Comparison of ENCODE assay signal across 16 mouse cellular contexts in the genomic region with DNA sequence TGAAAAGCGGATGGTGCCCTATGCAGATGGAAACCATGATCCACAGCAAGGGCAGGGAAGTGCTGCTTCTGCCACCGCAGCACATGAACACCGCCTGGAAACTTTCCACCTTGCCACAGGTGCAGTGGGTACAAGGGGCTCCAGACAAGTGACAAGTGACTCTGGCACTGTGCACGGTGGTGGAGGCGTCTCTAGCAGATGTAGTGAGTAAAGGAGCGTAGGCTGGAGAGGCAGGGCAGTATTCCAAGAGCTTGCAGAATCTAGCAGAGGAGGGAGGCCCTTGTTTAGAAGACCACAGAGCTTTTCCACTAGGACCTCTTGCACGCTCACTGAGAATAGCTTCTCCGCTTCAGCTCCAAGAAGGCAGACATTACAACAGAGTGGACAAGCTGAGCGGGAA.
DNase-seq lines count a peak whose midpoint lies in the region; ATAC-seq lines count a peak whose summit lies in the region.
"Had no signal": no experiment of that assay in that cellular context is flagged by ENCODE, and none has a peak within 500 bp of the region (broad histone marks: within the 10 kb centered on the region; RNA-seq: fewer than 3 reads in every experiment).

No protein-coding gene starts in this region.

- H3K27ac ChIP-seq in hindbrain, embryonic 14.5 days, result no peak overlapping the region
- H3K27ac ChIP-seq: embryonic facial prominence, embryonic 10.5 days; heart, embryonic 10.5 days had no signal

- 92% methylated on average over 9 of the region's 9 CpGs for WGBS in hindbrain, embryonic 14.5 days

- H3K27me3 ChIP-seq in hindbrain, embryonic 14.5 days (ENCODE audit: control insufficient read depth, insufficient read depth, low read length), result no peaks in the 10 kb centered on the region

- no peak overlapping the region for H3K4me2 ChIP-seq in hindbrain, embryonic 14.5 days (replicated peaks)

- H3K4me1 ChIP-seq in hindbrain, embryonic 14.5 days (replicated peaks; ENCODE audit: control insufficient read depth, insufficient read depth, low read length), result no peaks in the 10 kb centered on the region

- no peaks in the 10 kb centered on the region for H3K9me3 ChIP-seq in hindbrain, embryonic 14.5 days (ENCODE audit: control insufficient read depth, low read length)
- H3K9me3 ChIP-seq: embryonic facial prominence, embryonic 10.5 days; heart, embryonic 10.5 days had no signal

- no peak for ATAC-seq in hindbrain, embryonic 14.5 days (ENCODE audit: low FRiP score)

- DNase-seq in right cerebral cortex, adult 18-20 months, result peak; percentile 93
- no peak for DNase-seq in right cerebral cortex, postnatal 4 days
- peak; percentile 49 to 76 for DNase-seq in layer of hippocampus, postnatal 14 days (ENCODE audit: low spot score in 2 of 2)
- DNase-seq in left cerebral cortex, postnatal 36 days (ENCODE audit: low spot score in 2 of 2), result peak; percentile 83 to 87
- DNase-seq in heart, postnatal 4 days, result no peak
- DNase-seq in embryo, embryonic 11 days, result no peak
- no peak for DNase-seq in hindbrain, embryonic 14.5 days (ENCODE audit: low spot score)
- DNase-seq in urinary bladder, postnatal 36 days (ENCODE audit: low spot score in 2 of 2), result no peak
- DNase-seq: adrenal gland, adult 2 months; cerebellum, adult 9-11 months; gastrocnemius, postnatal 10 days; heart, postnatal 36 days; lung, adult 18-20 months; midbrain, embryonic 14.5 days had no signal

- H3K4me3 ChIP-seq in hindbrain, embryonic 14.5 days (replicated peaks; ENCODE audit: low read length), result no peak overlapping the region
- H3K4me3 ChIP-seq: embryonic facial prominence, embryonic 10.5 days; heart, embryonic 10.5 days had no signal

- H3K36me3 ChIP-seq in hindbrain, embryonic 14.5 days (replicated peaks; ENCODE audit: control insufficient read depth, insufficient read depth), result no peaks in the 10 kb centered on the region
- H3K36me3 ChIP-seq: embryonic facial prominence, embryonic 10.5 days; heart, embryonic 10.5 days had no signal

- intact Hi-C loops in left cerebral cortex, postnatal 36 days (cut with DNase I), result no loop called here

- no peak overlapping the region for H3K9ac ChIP-seq in hindbrain, embryonic 14.5 days

Comparison
In these comparisons a context has a peak if more than half of its experiments do, and no peak if none do; other contexts are left out.
1. DNase-seq: peak in right cerebral cortex, adult 18-20 months (single experiment), layer of hippocampus, postnatal 14 days (2 of 2) and left cerebral cortex, postnatal 36 days (2 of 2); none in right cerebral cortex, postnatal 4 days (single experiment), heart, postnatal 4 days (single experiment), embryo, embryonic 11 days (single experiment), hindbrain, embryonic 14.5 days (single experiment) and urinary bladder, postnatal 36 days (0 of 2).